Mouse (Mus musculus) kidney, embryonic 16.5 days (tissue): ENCODE measurements at regions not wholly inside any gene's neighbourhood (a gene's known extent, or its start where the extent isn't known, plus 50 kb on each side); places are given as distances from the start of the nearest gene placed in this dataset.

ENCODE experiments used
- ATAC-seq: fragments of 200-750 bp; cut with Nextera tagmentation; 2 replicates; pipeline ENCODE4 v1.8.0; 2017; ENCODE audit warnings: moderate TSS enrichment; ENCODE audit not compliant: low FRiP score, low TSS enrichment
- H3K27ac ChIP-seq: fragments of 300-500 bp; sonication (generic); 2 replicates; pipeline ENCODE4 v1.5.1; 2014; ENCODE audit warnings: low read length
- H3K27me3 ChIP-seq: fragments of 300-500 bp; sonication (generic); 2 replicates; pipeline ENCODE4 v1.6.1; 2014; ENCODE audit warnings: low read length, control low read depth, mixed read lengths; ENCODE audit not compliant: insufficient read depth
- H3K36me3 ChIP-seq: fragments of 300-500 bp; sonication (generic); 2 replicates; pipeline ENCODE4 v1.6.1; 2014; ENCODE audit warnings: low read length, control low read depth, mixed read lengths; ENCODE audit not compliant: insufficient read depth
- H3K4me1 ChIP-seq: fragments of 300-500 bp; sonication (generic); 2 replicates; pipeline ENCODE4 v1.6.1; 2014; ENCODE audit warnings: low read length, control low read depth, mixed read lengths; ENCODE audit not compliant: insufficient read depth
- H3K4me2 ChIP-seq: fragments of 300-500 bp; sonication (generic); replicated peaks from 2 replicates; pipeline ENCODE4 v1.6.1; 2014; ENCODE audit warnings: low read depth, low read length
- H3K4me3 ChIP-seq: fragments of 300-500 bp; sonication (generic); 2 replicates; pipeline ENCODE4 v1.5.1; 2014; ENCODE audit warnings: mild to moderate bottlenecking, low read length
- H3K9ac ChIP-seq: fragments of 300-500 bp; sonication (generic); replicated peaks from 2 replicates; pipeline ENCODE4 v1.6.1; 2014; ENCODE audit warnings: low read length
- H3K9me3 ChIP-seq: fragments of 300-500 bp; sonication (generic); 2 replicates; pipeline ENCODE4 v1.6.1; 2016; ENCODE audit warnings: low read length, control low read depth
- WGBS: fragments of 180-500 bp; shearing (Covaris S2); extraction: QIAGEN DNeasy Blood & Tissue Kit; methylation state at CpG from one replicate; pipeline ENCODE4 v1.1.7; 2014; 5-methylcytosine and 5-hydroxymethylcytosine counted together

- H3K4me1 ChIP-seq: peaks cover 11% of the 10 kb centered on the region; the same call in 1 of the 2 replicates
- ATAC-seq: no peak
- 66% methylated on average over 11 of the region's 11 CpGs for WGBS
These were observed 296.2 kb upstream of the Zfp703 start for GRCm38 (mm10) chr8:26680891-26681381.

GRCm38 (mm10) chr8:26687146-26687545 lies 290.0 kb upstream of the Zfp703 start:
- no peak for ATAC-seq
- Histone ChIP-seq H3K36me3 (no peaks in the 10 kb centered on the region), H3K9ac (no peak overlapping the region), H3K4me1 (peaks cover 12% of the 10 kb centered on the region), H3K9me3 (no peaks in the 10 kb centered on the region), H3K4me3 (no peak overlapping the region), H3K4me2 (no peak overlapping the region), H3K27ac (no peak overlapping the region), H3K27me3 (peaks cover 11% of the 10 kb centered on the region)

More at GRCm38 (mm10) chr8:26680891-26681381, 296.2 kb upstream of the Zfp703 start:
- H3K27ac ChIP-seq: no peak overlapping the region
- H3K9ac ChIP-seq: no peak overlapping the region
- H3K36me3 ChIP-seq: no peaks in the 10 kb centered on the region
- H3K4me2 ChIP-seq: no peak overlapping the region
- H3K27me3 ChIP-seq: peaks cover 29% of the 10 kb centered on the region
- no peaks in the 10 kb centered on the region for H3K9me3 ChIP-seq
- H3K4me3 ChIP-seq: no peak overlapping the region

DNA sequence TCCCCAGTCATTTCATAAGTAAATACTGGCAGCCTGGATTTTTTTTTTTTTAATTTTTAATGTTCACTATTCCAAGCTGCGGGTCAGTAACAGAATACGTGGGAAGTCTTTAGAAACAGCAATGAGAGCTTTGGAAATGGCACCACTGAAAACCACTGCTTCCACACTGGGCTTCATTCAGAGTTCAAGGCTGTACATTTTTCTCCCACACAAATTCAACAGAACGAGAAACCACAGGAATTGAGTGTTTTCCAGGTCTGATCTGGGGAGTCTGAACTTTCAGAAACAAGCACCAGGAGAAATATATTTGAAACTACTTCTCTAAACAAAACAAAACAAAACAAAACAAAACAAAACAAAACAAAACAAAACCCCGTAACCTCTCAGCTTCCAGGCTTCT lies 289.1 kb upstream of the Zfp703 start:
- Histone ChIP-seq H3K9me3 (no peaks in the 10 kb centered on the region), H3K4me1 (peaks cover 12% of the 10 kb centered on the region), H3K27ac (no peak overlapping the region), H3K36me3 (no peaks in the 10 kb centered on the region), H3K27me3 (peaks cover 9% of the 10 kb centered on the region; the same call in 1 of the 2 replicates), H3K4me2 (no peak overlapping the region), H3K4me3 (no peak overlapping the region), H3K9ac (no peak overlapping the region)
- ATAC-seq: no peak
- 38% methylated on average over 4 of the region's 4 CpGs for WGBS

GRCm38 (mm10) chr8:26688745-26689478 lies 288.2 kb upstream of the Zfp703 start:
- H3K27me3 ChIP-seq: peaks cover 9% of the 10 kb centered on the region; the same call in 1 of the 2 replicates
- peak; percentile 54; the same call in 1 of the 2 replicates for ATAC-seq
- H3K9me3 ChIP-seq: no peaks in the 10 kb centered on the region
- WGBS: 25% methylated on average over 5 of the region's 5 CpGs
- no peak overlapping the region for H3K4me2 ChIP-seq
- H3K27ac ChIP-seq: no peak overlapping the region
- H3K36me3 ChIP-seq: no peaks in the 10 kb centered on the region
- H3K9ac ChIP-seq: no peak overlapping the region
- H3K4me3 ChIP-seq: no peak overlapping the region
- peaks cover 12% of the 10 kb centered on the region for H3K4me1 ChIP-seq

- H3K4me1 ChIP-seq: peaks cover 12% of the 10 kb centered on the region
- H3K27me3 ChIP-seq: peaks cover 9% of the 10 kb centered on the region; the same call in 1 of the 2 replicates
- H3K9me3 ChIP-seq: no peaks in the 10 kb centered on the region
- ATAC-seq: peak; percentile 39; the same call in 1 of the 2 replicates
- H3K36me3 ChIP-seq: no peaks in the 10 kb centered on the region
- H3K27ac ChIP-seq: no peak overlapping the region
- no peak overlapping the region for H3K4me3 ChIP-seq
- no peak overlapping the region for H3K4me2 ChIP-seq
- whole genome bisulfite sequencing: 13% methylated on average over 10 of the region's 10 CpGs
- H3K9ac ChIP-seq: no peak overlapping the region
These were observed 287.5 kb upstream of the Zfp703 start for GRCm38 (mm10) chr8:26689479-26690177.

- H3K4me2 ChIP-seq: no peak overlapping the region
- no peaks in the 10 kb centered on the region for H3K36me3 ChIP-seq
- peaks cover 9% of the 10 kb centered on the region; the same call in 1 of the 2 replicates for H3K27me3 ChIP-seq
- H3K9me3 ChIP-seq: no peaks in the 10 kb centered on the region
- H3K4me1 ChIP-seq: peaks cover 12% of the 10 kb centered on the region
- WGBS: 47% methylated on average over 6 of the region's 6 CpGs
- no peak overlapping the region for H3K27ac ChIP-seq
- H3K4me3 ChIP-seq: no peak overlapping the region
- ATAC-seq: no peak
- no peak overlapping the region for H3K9ac ChIP-seq
These were observed 286.9 kb upstream of the Zfp703 start for GRCm38 (mm10) chr8:26690178-26690735.

DNA sequence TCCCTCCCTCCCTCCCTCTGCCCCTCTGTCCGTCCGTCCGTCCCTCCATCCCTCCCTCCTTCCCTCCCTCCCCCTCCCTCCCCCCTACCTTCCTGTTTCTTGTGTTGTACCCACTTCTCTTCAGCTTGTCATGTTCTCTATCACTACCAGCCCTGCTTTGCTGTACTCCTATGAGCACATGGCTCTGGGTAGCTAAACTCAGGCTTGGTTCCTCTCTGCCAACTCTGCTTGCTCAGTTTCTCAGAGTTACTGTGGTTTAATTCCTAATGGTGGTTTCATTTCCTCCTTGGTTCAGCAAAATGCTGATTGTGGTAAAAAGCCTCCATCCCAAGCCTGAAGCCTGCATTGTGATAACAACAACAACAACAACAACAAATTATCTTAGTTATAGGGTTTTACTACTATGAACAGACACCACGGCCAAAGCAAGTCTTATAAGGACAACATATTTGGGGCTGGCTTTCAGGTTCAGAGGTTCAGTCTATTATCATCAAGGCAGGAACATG lies 279.5 kb upstream of the Zfp703 start:
- no peaks in the 10 kb centered on the region for H3K4me1 ChIP-seq
- H3K27me3 ChIP-seq: peaks cover 1% of the 10 kb centered on the region; the same call in 1 of the 2 replicates
- H3K36me3 ChIP-seq: no peaks in the 10 kb centered on the region
- H3K4me3 ChIP-seq: no peak overlapping the region
- no peak overlapping the region for H3K27ac ChIP-seq
- no peaks in the 10 kb centered on the region for H3K9me3 ChIP-seq
- WGBS: 90% methylated on average over 1 of the region's 4 CpGs
- no peak overlapping the region for H3K4me2 ChIP-seq
- no peak overlapping the region for H3K9ac ChIP-seq
- ATAC-seq: no peak

DNA sequence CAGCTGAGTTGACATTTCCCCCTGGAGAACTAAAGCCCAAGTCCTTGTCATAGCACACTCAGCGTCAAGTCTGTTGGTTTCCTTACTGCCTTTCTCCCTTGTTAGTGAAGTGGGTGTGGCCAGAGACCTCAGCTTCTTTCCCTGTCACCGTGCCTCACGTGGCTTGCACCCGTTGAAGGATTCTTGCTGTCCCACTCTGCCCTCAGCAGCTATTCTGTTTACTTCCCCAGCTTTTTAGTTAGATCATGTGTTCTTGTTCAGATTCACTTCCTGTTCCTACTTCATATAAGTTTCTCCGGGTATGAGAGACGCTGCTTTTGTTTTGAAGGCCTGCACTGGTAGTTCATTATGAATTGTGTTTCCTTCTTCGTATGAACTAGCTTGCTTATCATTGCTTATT lies 278.5 kb upstream of the Zfp703 start:
- H3K4me1 ChIP-seq: no peaks in the 10 kb centered on the region
- ATAC-seq: no peak
- 49% methylated on average over 7 of the region's 7 CpGs for WGBS

DNA sequence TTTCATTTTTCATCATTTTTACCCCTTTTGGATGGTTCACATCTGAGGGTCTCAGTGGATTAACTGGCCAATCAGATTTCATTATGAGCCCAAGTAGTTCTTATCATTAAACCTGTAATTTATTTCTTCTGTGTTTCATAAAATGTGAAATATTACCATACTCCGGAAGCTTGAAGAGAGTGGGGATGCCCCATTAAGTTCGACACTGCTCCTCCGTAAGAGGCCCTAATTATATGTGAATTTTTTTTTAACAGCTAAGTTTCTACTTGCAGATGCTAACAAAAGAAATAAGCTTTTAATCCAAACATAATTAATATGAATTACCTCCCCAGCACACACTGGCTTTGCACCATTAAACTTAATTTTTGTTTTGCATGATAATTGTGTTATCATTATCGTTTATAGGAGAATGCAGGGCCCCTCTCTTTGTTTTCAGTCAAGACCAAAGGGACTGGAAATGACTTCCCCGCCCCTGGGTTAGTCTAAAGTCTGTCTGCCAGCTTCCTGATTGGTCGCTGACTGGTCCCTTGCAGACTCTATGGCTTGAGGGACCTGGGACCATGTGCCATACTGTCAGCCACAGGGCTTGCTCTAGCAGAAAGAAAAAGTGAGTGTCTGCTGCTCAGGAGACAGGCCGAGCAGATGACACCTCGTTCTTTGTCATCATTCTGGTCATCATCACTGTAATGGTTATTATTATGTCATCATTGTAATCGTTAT lies 270.9 kb upstream of the Zfp703 start:
- Histone ChIP-seq H3K4me2 (no peak overlapping the region), H3K27ac (no peak overlapping the region), H3K4me3 (no peak overlapping the region), H3K9me3 (no peaks in the 10 kb centered on the region), H3K27me3 (no peaks in the 10 kb centered on the region), H3K36me3 (no peaks in the 10 kb centered on the region), H3K9ac (no peak overlapping the region), H3K4me1 (peaks cover 13% of the 10 kb centered on the region)
- WGBS: 37% methylated on average over 9 of the region's 9 CpGs
- no peak for ATAC-seq

More for the DNA sequence above, 278.5 kb upstream of the Zfp703 start:
- no peak overlapping the region for H3K4me2 ChIP-seq
- no peak overlapping the region for H3K27ac ChIP-seq
- no peaks in the 10 kb centered on the region; the same call in 1 of the 2 replicates for H3K27me3 ChIP-seq
- no peak overlapping the region for H3K4me3 ChIP-seq
- no peaks in the 10 kb centered on the region for H3K9me3 ChIP-seq
- no peaks in the 10 kb centered on the region for H3K36me3 ChIP-seq
- H3K9ac ChIP-seq: no peak overlapping the region
